Mouse (Mus musculus): ENCODE measurements around the gene Nckap1l.

Nckap1l gene

DNA sequence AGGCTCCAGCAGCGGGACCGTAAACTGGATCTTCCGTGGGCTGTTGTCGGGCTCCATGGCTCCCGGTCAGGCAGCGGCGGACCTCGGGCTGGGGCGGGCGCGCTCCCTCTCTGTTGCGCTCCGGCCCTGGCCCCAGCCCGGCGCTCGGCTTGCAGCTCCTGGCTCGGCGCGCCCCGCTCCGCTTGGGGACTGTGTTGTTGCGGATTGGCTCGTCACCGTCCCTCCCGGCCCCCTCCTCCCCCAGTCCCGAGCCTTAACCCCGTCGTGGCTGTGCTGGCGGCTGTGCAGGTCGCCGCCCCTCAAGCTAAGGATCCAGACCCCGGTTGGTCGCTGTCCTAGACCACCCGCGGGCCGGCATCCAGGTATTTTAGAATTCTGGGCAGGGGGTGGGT lies 84.2 kb downstream of the Nckap1l start, which contains the start of gene Ppp1r1a:
Gene Ppp1r1a, minus strand, starts transcription at position 182 of the 392 bp plus-strand sequence.
- DNase-seq (ENCODE audit: low read depth, low spot score) = no peak

DNA sequence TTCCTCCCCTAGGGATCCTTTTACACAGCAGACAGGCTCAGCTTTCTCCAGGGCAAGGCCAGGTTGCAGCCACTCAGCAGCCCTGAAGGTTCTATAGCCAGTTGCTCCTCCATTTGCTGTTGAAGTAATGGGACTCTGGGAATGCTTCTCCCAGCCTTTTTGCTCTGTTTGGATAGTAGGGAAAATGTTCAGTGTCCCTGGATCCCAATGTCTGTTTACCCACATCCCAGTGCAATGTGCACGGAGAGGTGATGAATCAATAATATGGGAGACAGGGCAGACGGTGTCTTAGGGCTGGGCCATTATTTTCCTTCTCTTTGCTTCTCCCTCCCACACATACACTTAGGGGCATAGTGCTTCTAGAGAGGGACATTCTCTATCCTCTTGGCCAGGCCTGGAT lies 85.7 kb downstream of the Nckap1l start:
- no peak for DNase-seq (ENCODE audit: low read depth, low spot score)

DNA sequence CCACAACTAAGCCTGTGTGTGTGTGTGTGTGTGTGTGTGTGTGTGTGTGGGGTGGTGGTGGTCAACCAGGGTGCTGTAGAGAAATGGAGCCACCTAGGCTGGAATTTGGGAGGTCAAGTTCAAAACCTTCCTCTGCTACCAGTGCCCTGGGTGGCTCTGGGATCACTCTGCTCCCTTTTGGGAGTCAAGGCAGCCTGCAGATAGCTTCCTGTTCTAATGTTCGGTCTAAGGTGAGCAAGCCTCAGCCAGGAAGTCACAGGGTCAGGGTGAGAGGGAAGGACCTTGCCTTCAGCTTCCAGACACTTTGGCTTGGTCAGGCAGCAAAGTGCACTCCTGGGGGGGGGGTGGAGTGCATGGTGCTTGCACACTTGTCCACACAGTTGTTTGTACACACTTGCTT lies 87.1 kb downstream of the Nckap1l start:
- no peak for DNase-seq (ENCODE audit: low read depth, low spot score)

DNA sequence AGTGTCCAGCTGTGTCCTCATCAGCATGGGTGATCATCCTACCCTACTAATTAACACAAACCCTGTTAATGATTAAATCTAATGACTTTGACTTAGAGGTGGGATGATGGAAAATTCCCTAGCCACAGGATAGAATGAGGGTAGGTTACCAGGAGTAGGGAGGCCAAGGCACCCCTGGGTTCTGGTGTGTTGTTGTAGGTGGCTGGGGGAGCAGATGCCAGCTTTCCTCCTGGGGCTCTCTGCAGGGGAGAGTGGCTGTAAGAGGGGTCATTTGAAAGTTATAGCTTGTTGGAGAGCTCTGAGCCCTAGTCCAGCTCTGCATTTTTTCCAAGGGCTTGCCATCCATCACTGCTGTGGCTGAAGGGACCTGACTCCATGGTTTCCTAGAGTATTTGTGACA lies 88.9 kb downstream of the Nckap1l start:
- DNase-seq (ENCODE audit: low read depth, low spot score) = no peak

DNA sequence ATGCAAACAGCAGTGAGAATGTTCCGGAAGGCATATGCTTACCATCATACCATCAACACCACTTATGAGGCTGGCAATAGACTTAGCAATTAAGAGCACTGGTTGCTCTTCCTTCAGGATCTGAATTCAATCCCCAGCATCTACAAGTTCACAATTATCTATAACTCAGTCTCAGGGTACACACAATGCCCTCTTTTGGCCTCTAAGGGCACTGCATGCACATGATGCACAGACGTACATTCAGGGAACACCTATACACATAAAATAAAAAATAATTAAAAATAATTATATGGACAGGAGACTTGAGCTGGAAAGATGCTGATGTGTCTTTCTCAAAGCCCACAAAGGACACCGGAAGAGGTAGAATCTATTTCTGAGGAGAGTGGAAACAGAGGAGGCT lies 94.4 kb downstream of the Nckap1l start:
- DNase-seq (ENCODE audit: low read depth, low spot score) = no peak
